Mouse (Mus musculus) thymus, postnatal 14 days (tissue): ENCODE data around the gene Acan.

ENCODE experiments used
- DNase-seq: peaks from one replicate; pipeline ENCODE4 v3.0.0; 2021

Acan gene

GRCm38 (mm10) chr7:79053383-79053889 is at the start of gene Acan:
Gene Acan, plus strand, starts transcription at chr7:79053483.
- peak; percentile 11 for DNase-seq

GRCm38 (mm10) chr7:79021293-79021905 is 31.9 kb upstream of the Acan start:
- no peak for DNase-seq

GRCm38 (mm10) chr7:79029138-79029537 is 24.1 kb upstream of the Acan start:
- no peak for DNase-seq

- no peak for DNase-seq
Measured at GRCm38 (mm10) chr7:79033745-79034144, 19.5 kb upstream of the Acan start.

DNA sequence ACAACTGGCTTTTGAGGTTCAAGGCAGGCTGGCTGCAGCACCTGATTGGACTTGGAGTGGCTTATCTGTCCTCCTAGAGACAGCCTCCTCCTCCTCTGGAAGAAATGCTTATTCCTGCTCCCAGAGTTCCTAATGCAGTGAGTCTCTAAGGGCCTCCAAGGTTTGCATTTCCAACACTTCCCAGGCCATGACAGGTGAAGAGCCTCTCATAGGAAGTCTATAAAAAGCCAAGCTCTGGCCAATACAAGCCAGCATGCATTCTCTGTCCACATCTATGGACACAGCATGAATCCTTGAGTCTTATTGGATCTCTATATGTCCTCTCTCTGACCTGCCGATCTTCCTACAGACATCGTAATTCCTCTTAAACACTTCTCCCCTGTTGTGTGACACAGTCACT is 18.8 kb upstream of the Acan start:
- DNase-seq: no peak

DNA sequence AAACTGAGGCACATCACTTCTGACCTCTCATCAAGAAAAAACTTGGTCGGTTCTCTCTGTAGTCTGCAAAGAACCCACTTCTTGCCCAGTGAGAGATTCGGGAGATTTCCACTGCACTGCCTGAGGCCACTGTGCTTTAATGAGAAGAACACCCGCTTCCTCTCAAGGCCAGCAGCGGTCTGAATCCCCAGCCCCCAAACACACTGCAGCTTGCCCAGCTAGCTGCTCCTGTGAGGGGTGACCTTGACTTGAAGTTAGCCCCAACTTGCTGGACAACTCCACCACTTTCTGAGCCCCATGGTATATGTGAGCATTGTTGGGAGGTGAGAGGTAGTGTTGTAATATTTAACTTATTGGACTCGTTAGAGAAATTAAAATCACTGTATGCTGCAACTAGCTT is 1.2 kb upstream of the Acan start:
- DNase-seq: no peak

GRCm38 (mm10) chr7:79052521-79053382 is 531 bp upstream of the Acan start:
- DNase-seq: peak; percentile 7

GRCm38 (mm10) chr7:79054111-79054510 is 828 bp downstream of the Acan start:
- no peak for DNase-seq

DNA sequence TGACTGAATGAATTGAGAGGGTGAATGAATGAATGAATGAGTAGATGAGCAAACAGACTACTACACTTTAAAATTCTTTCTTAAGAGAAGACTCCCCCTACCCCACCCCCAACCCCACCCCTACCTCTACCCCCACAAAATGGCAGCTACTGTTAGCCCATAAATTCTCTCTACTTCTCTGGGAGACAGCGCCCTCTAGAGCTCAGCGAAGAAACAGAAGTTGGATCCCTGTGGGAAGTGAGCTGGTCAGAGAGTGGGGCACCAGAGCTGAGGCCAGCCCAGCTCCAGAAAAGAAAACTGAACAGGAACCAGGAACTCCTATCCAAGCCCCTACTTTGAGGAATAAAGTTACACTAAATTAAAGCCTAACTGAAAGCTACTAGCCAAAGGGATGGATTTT is 5.3 kb downstream of the Acan start:
- DNase-seq: peak; percentile 8

GRCm38 (mm10) chr7:79067466-79067865 is 14.2 kb downstream of the Acan start:
- DNase-seq: no peak

GRCm38 (mm10) chr7:79068231-79068630 is 14.9 kb downstream of the Acan start:
- DNase-seq: no peak

DNA sequence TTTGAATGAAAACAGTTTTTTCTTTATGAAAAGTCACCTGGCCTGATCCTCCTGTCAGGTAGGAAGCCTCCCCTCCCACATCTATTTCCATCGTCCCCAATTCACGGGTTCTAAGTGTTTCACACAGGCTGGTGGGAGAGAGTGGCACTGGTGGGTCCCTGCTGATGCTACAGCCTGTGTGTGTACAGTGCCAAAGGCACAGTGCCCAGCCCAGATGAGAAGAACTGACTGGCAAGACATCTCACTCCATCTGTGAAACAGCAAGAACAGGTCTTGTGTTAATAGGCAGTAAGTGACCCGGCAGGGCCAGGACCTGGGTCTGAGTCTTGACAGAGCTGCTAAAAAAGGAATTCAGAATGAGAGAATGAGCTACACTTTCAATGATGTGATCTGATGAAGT is 25.9 kb downstream of the Acan start:
- DNase-seq: no peak

- DNase-seq: peak; percentile 61
Measured at GRCm38 (mm10) chr7:79080572-79081399, 27.5 kb downstream of the Acan start.

GRCm38 (mm10) chr7:79089111-79089510 is 35.8 kb downstream of the Acan start:
- peak; percentile 26 for DNase-seq

DNA sequence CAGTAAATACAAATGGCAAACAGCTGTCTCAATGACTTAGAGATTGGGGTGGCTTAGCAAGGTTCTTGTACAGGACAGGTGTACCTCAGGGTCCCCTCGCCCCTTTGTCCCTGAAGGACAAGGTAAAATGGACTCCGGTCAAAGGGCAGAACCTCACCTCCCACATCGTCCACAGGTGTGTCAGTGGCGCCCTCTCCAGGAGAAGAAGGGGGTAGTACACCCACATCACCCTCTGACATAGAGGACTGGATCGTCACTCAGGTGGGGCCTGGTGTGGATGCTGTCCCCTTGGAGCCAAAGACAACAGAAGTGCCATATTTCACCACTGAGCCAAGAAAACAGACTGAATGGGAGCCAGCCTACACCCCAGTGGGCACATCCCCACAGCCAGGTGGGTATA is 43.2 kb downstream of the Acan start:
- DNase-seq: no peak

- no peak for DNase-seq
Measured at GRCm38 (mm10) chr7:79113848-79114247, 60.6 kb downstream of the Acan start.

GRCm38 (mm10) chr7:79123465-79123864 is 70.2 kb downstream of the Acan start:
- DNase-seq: no peak

DNA sequence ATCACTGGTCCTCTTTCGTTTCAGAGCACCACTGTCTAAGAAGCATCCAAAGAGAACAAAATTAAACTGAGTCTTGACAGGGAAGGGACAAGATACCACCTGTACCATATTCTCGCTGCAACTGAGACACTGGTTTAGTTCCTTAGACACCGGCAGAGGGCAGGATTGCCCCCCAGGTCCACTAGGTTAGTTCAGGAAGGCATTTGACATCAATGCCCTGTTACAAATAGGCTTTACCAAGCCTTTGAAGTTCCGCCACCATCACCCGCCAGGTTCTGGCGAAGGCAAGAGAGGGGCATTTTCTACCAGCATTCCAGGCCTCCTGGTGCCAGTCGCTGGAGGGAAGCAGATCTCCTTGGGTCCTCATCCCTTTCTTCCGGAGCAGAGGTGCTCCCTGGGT is 76.6 kb downstream of the Acan start:
- DNase-seq: no peak

DNA sequence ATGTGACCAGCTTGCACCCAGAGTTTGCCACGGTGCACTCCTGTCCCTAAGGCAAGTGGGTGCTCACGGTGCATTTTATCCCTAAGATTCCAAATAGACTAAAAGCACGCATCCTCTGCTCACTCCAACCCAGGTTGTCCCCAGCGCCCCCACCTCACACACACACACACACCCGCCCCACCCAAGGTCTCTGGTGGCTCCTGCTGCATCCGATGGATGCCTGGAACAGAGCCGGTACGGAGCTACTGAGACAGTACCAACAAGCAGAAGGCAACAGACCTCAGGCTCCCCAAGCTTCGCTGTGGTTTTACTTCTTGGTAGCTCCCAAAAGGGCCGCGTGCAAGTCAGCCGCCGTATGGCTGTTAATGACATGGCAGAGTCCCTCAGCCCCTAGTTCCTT is 77.1 kb downstream of the Acan start:
- DNase-seq: no peak

GRCm38 (mm10) chr7:79130843-79131444 is 77.7 kb downstream of the Acan start, which contains the start of gene Hapln3:
Gene Hapln3, minus strand, starts transcription at chr7:79131018.
- no peak for DNase-seq

DNA sequence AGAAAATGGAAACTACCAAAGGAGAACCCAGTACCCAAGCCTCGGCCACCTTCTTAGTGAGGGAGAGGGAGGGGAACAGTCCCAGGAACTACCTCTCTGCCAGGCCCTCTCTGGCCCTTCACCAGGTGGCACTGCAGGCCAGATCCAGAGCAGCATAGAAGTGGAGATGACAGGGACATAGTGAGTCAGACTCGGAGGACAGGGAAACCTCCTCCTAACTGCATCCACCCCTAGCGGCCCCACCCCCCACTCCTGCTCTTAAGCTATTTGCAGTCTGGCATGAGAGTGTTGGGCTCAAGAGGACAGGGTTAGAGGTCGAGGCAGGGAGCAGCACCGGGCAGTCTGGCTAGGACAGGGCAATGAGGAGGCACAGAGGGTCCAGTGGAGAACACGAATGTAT is 80.1 kb downstream of the Acan start:
- no peak for DNase-seq

DNA sequence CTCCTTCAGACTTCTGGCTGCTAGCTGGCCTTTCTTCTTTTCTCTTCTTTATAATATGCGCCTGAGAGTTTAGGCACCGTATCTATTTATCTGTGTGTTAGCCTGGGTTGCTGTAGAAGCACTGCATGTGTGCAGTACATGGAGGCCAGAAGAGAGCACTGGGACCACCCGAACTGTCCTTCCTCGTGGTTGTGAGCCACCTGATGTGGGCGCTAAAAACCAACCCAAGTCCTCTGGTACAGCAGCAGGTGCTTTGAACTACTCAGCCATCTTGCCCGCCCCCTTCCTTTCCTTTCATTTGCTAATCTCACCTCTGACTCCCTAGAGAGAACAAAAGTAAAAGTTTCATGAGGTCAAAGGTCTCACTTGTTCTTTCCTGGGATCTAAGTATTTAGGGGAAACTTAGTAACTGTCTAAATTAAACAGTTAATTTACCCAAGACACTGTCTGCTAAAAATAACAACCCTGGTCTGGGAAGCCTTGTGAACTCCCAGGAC is 86.1 kb downstream of the Acan start:
- no peak for DNase-seq
